Mouse (Mus musculus) CD4-positive, CD25-positive, alpha-beta regulatory T cell, adult 9 weeks (primary cell): ENCODE data around the gene Sned1. TPM values are rescaled to one million over a fixed set of nuclear protein-coding genes. Genes with fewer than 3 reads are reported as not detected.

Experiments
- polyA plus RNA-seq: library from polyadenylated mRNA; unstranded; fragments of 100-300 nt; shearing (Covaris generic); gene quantifications from one replicate; pipeline ENCODE4 v1.2.1, GENCODE M21; 2017

The Sned1 gene
- 0.15 TPM for polyA plus RNA-seq

DNA sequence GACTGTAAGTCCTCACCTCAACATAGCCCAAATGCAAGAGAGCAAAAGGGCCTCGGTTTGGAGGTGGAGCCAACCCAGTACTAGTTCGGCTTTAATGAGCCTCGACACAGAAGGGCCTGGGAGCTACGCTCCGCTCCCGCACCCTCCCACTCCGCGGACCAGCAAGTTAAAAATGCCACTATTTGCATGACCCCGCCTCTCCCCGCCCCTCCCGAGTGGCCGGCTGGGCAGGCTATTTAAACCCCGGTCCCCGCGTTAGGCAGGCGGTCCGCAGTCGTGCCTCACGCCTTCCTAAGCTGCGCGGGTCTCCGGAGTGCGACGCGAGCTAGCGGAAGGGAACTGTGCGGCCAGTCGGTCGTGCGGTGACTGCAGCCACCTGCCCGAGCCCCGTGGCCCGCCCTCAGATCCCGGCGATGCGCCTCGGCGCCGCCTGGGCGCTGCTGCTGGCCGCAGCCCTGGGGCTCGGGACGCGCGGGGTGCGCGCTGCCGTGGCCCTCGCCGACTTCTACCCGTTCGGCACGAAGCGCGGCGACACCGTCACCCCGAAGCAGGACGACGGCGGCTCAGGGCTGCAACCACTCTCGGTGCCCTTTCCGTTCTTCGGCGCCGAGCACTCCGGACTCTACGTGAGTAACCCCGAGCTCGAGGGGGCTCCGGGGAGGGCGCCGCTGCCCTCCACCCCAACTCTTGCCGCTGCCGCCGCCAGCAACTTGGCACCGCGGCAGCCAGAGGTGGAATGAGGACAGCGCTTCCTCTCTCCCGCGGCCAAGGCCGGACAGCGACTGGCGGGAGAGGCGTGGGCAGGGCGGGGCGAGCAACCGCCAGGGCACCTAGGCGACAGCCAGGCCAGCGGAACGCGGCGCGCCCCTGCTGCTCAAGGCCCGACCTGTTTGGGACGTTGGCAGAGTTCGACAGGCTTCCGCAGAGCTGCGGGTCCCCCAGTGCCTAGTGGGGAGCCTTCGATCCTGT lies at the start of gene Sned1:
TSS of gene Sned1 (plus strand) at position 266 of the 969 bp plus-strand sequence.

DNA sequence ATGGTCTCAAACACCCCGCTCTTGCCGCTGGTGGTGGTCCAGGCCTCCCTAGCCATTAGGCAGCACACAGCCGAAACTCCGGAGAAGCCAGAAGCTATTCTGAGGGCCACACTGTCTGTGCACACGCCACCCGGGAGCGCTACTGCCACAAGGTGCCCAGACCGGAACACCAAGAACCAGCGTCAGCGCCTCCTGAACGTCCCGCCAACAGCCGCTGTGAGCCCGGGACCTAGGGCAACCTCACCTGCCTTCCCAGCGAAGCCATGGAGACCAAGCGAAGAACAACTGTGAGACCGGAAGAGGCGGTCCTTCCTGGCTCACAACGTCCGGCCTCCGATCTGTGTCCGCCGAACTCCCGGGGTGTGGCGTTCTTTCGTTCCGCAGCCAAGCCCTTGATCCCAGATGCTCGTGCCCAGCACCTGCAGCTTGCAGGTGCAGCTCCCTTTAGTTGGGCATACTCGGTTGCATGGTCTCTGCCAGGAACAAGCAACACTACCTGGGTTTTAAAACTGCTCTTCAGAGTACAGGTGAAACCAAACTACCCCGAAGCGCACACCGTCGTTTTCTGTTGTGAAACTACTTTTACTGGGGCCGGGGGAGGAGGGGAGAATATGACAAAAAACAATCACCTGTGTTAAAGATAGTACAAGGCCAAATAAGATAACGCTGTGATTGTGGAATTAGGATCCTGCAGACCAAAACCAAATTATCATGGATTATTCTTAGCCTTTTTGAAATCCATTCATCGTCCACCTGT lies 70.1 kb downstream of the Sned1 start, which contains the start of gene Mterf4:
TSS of gene Mterf4 (minus strand) at position 335 of the 757 bp plus-strand sequence.

DNA sequence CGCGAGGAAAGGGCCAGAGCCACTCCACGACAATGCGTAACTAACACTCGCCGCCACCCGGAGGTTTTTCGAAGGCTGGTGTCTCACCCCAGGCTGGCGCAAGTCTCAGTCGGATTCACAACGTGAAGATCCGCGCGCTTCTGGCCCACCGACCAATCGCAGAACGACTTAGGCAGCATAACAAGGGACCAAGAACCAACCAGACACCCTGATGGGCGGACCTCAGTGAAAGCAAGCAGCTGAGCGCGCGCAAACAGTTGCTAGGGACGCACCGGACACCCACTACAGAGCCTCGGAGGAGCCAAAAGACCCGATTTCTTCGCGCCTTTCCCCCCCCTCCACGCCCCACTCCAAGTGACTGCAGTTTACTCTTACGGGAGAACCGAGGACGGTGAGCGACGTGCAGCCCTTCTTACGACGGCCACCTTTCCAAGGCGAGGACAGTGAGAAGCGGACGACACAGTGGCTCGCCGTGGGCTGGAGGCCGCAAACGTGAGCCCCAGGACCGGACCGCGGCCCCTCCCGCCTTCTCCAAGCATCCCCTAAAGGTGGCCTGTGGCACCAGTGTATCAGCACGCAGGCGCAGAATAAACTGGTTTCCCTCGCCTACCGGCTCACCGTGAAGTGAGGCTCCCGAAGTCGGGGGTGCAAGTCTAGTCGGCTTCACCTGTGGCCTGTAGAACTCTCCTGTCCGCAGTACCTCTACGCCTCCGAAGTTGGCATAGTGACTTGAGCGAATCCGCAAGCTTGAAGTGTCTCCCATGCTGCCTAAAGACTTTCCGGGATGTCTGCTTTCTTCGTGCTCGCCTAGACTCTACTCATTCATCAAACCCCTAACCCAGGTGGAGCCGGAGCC lies 107.2 kb downstream of the Sned1 start, which contains the start of the genes Ppp1r7 and Pask:
TSS of gene Ppp1r7 (plus strand) at position 207 of the 856 bp plus-strand sequence.
TSS of gene Pask (minus strand) at position 835 of the 856 bp plus-strand sequence.

Other genes starting within 250 kb of the Sned1 start
- not detected for gene Aqp12, start 229.5 kb upstream of the Sned1 start, polyA plus RNA-seq
- gene Kif1a, start 133.9 kb upstream of the Sned1 start, polyA plus RNA-seq = not detected
- not detected for gene Agxt, start 100.6 kb upstream of the Sned1 start, polyA plus RNA-seq
- gene 2310007B03Rik, start 74.9 kb upstream of the Sned1 start, polyA plus RNA-seq = not detected
- not detected for gene Crocc2, start 67.1 kb upstream of the Sned1 start, polyA plus RNA-seq
- 26.5 TPM for gene Mterf4, start 70.1 kb downstream of the Sned1 start, polyA plus RNA-seq
- 69.4 TPM for gene Ppp1r7, start 107.0 kb downstream of the Sned1 start, polyA plus RNA-seq
- gene Pask, start 107.6 kb downstream of the Sned1 start, polyA plus RNA-seq = 1.2 TPM
- gene Ano7, start 138.1 kb downstream of the Sned1 start, polyA plus RNA-seq = 0.86 TPM
- 72.5 TPM for gene Hdlbp, start 243.0 kb downstream of the Sned1 start, polyA plus RNA-seq